Mouse (Mus musculus): Measurements from ENCODE around the gene Htr5b. TPM values are rescaled to one million over a fixed set of nuclear protein-coding genes. Genes with fewer than 3 reads are reported as not detected.
A peak's percentile ranks its signal among the peaks of the same experiment; 100 is the strongest.

Htr5b gene
- polyA plus RNA-seq, 1 experiment from 2014 or later, result 0.25 TPM

GRCm38 (mm10) chr1:121548667-121549066, 20.4 kb upstream of the Htr5b start:
- Histone ChIP-seq H3K9ac (ENCODE audit: low read depth, low read length) (no peak overlapping the region), H3K4me1 (ENCODE audit: control insufficient read depth, insufficient read depth, low read length) (no peaks in the 10 kb centered on the region), H3K27ac (replicated peaks; ENCODE audit: low read depth, low read length) (no peak overlapping the region), H3K9me3 (ENCODE audit: control insufficient read depth, low read length) (no peaks in the 10 kb centered on the region), H3K4me3 (ENCODE audit: low read depth, low read length) (no peak overlapping the region), H3K36me3 (ENCODE audit: control insufficient read depth, insufficient read depth, low read length) (peaks cover 27% of the 10 kb centered on the region), H3K27me3 (replicated peaks; ENCODE audit: control insufficient read depth, insufficient read depth, low read length) (no peaks in the 10 kb centered on the region), H3K4me2 (ENCODE audit: low read depth, low read length) (no peak overlapping the region)
- WGBS, result 90% methylated on average over 4 of the region's 4 CpGs
- ATAC-seq (ENCODE audit: low read depth), result no peak
- DNase-seq (ENCODE audit: low spot score), result no peak

- Histone ChIP-seq H3K9me3 (ENCODE audit: control insufficient read depth, low read length) (no peaks in the 10 kb centered on the region), H3K4me1 (ENCODE audit: control insufficient read depth, insufficient read depth, low read length) (no peaks in the 10 kb centered on the region), H3K9ac (ENCODE audit: low read depth, low read length) (no peak overlapping the region), H3K4me3 (ENCODE audit: low read depth, low read length) (no peak overlapping the region), H3K36me3 (ENCODE audit: control insufficient read depth, insufficient read depth, low read length) (peaks cover 13% of the 10 kb centered on the region), H3K27me3 (replicated peaks; ENCODE audit: control insufficient read depth, insufficient read depth, low read length) (no peaks in the 10 kb centered on the region), H3K4me2 (ENCODE audit: low read depth, low read length) (no peak overlapping the region), H3K27ac (replicated peaks; ENCODE audit: low read depth, low read length) (no peak overlapping the region)
- no peak for DNase-seq (ENCODE audit: low spot score)
- 77% methylated on average over 2 of the region's 2 CpGs for WGBS
- no peak for ATAC-seq (ENCODE audit: low read depth)
Observed at GRCm38 (mm10) chr1:121546844-121547243, 18.6 kb upstream of the Htr5b start.

- Histone ChIP-seq H3K4me1 (ENCODE audit: control insufficient read depth, insufficient read depth, low read length) (no peaks in the 10 kb centered on the region), H3K4me3 (ENCODE audit: low read depth, low read length) (no peak overlapping the region), H3K9me3 (ENCODE audit: control insufficient read depth, low read length) (no peaks in the 10 kb centered on the region), H3K27ac (replicated peaks; ENCODE audit: low read depth, low read length) (no peak overlapping the region), H3K36me3 (ENCODE audit: control insufficient read depth, insufficient read depth, low read length) (no peaks in the 10 kb centered on the region), H3K27me3 (replicated peaks; ENCODE audit: control insufficient read depth, insufficient read depth, low read length) (no peaks in the 10 kb centered on the region), H3K9ac (ENCODE audit: low read depth, low read length) (no peak overlapping the region), H3K4me2 (ENCODE audit: low read depth, low read length) (no peak overlapping the region)
- WGBS, result 82% methylated on average over 8 of the region's 8 CpGs
- ATAC-seq (ENCODE audit: low read depth) (no peak), DNase-seq (ENCODE audit: low spot score) (no peak)
Observed at GRCm38 (mm10) chr1:121540361-121540760, 12.1 kb upstream of the Htr5b start.

- H3K4me3 ChIP-seq (ENCODE audit: low read depth, low read length), result no peak overlapping the region
- H3K4me2 ChIP-seq (ENCODE audit: low read depth, low read length), result no peak overlapping the region
- H3K4me1 ChIP-seq (ENCODE audit: control insufficient read depth, insufficient read depth, low read length), result peaks cover 8% of the 10 kb centered on the region; the same call in 1 of the 2 replicates
- peaks cover 22% of the 10 kb centered on the region for H3K27me3 ChIP-seq (replicated peaks; ENCODE audit: control insufficient read depth, insufficient read depth, low read length)
- no peaks in the 10 kb centered on the region for H3K9me3 ChIP-seq (ENCODE audit: control insufficient read depth, low read length)
- DNase-seq (ENCODE audit: low spot score) (no peak), ATAC-seq (ENCODE audit: low read depth) (no peak)
- H3K27ac ChIP-seq (replicated peaks; ENCODE audit: low read depth, low read length), result no peak overlapping the region
- 73% methylated on average over 7 of the region's 7 CpGs for WGBS
- H3K36me3 ChIP-seq (ENCODE audit: control insufficient read depth, insufficient read depth, low read length), result no peaks in the 10 kb centered on the region
- H3K9ac ChIP-seq (ENCODE audit: low read depth, low read length), result no peak overlapping the region
Observed at GRCm38 (mm10) chr1:121531439-121531838, 3.2 kb upstream of the Htr5b start.

GRCm38 (mm10) chr1:121529286-121529685, 1.0 kb upstream of the Htr5b start:
- peaks cover 8% of the 10 kb centered on the region; the same call in 1 of the 2 replicates for H3K4me1 ChIP-seq (ENCODE audit: control insufficient read depth, insufficient read depth, low read length)
- H3K4me3 ChIP-seq (ENCODE audit: low read depth, low read length), result no peak overlapping the region

GRCm38 (mm10) chr1:121527600-121528398, 466 bp downstream of the Htr5b start:
- no peaks in the 10 kb centered on the region for H3K36me3 ChIP-seq (ENCODE audit: control insufficient read depth, insufficient read depth, low read length)
- peak overlapping the region; percentile 29 for H3K4me3 ChIP-seq (ENCODE audit: low read depth, low read length)
- H3K27ac ChIP-seq (replicated peaks; ENCODE audit: low read depth, low read length), result no peak overlapping the region
- 17% methylated on average over 53 of the region's 55 CpGs for WGBS
- no peak for DNase-seq (ENCODE audit: low spot score)
- ATAC-seq (ENCODE audit: low read depth), result 0 out of 2 replicates have a peak, but pooled peaks have one; percentile 34
- peak overlapping the region; percentile 58 for H3K4me2 ChIP-seq (ENCODE audit: low read depth, low read length)
- H3K27me3 ChIP-seq (replicated peaks; ENCODE audit: control insufficient read depth, insufficient read depth, low read length), result peaks cover 27% of the 10 kb centered on the region
- H3K9me3 ChIP-seq (ENCODE audit: control insufficient read depth, low read length), result no peaks in the 10 kb centered on the region
- H3K4me1 ChIP-seq (ENCODE audit: control insufficient read depth, insufficient read depth, low read length), result peaks cover 8% of the 10 kb centered on the region; the same call in 1 of the 2 replicates
- H3K9ac ChIP-seq (ENCODE audit: low read depth, low read length), result no peak overlapping the region; the same call in 1 of the 2 replicates

More at GRCm38 (mm10) chr1:121529286-121529685, 1.0 kb upstream of the Htr5b start:
- H3K4me2 ChIP-seq (ENCODE audit: low read depth, low read length), result no peak overlapping the region
- H3K36me3 ChIP-seq (ENCODE audit: control insufficient read depth, insufficient read depth, low read length), result no peaks in the 10 kb centered on the region
- no peaks in the 10 kb centered on the region for H3K9me3 ChIP-seq (ENCODE audit: control insufficient read depth, low read length)
- WGBS, result 85% methylated on average over 6 of the region's 6 CpGs
- H3K27me3 ChIP-seq (replicated peaks; ENCODE audit: control insufficient read depth, insufficient read depth, low read length), result peaks cover 27% of the 10 kb centered on the region
- no peak overlapping the region for H3K9ac ChIP-seq (ENCODE audit: low read depth, low read length)
- ATAC-seq (ENCODE audit: low read depth), result no peak
- no peak for DNase-seq (ENCODE audit: low spot score)
- H3K27ac ChIP-seq (replicated peaks; ENCODE audit: low read depth, low read length), result no peak overlapping the region

GRCm38 (mm10) chr1:121527061-121527460, 1.2 kb downstream of the Htr5b start:
- Histone ChIP-seq H3K27ac (replicated peaks; ENCODE audit: low read depth, low read length) (no peak overlapping the region), H3K36me3 (ENCODE audit: control insufficient read depth, insufficient read depth, low read length) (no peaks in the 10 kb centered on the region), H3K27me3 (replicated peaks; ENCODE audit: control insufficient read depth, insufficient read depth, low read length) (peaks cover 27% of the 10 kb centered on the region), H3K4me2 (ENCODE audit: low read depth, low read length) (peak overlapping the region; percentile 58), H3K4me1 (ENCODE audit: control insufficient read depth, insufficient read depth, low read length) (peaks cover 8% of the 10 kb centered on the region; the same call in 1 of the 2 replicates), H3K4me3 (ENCODE audit: low read depth, low read length) (peak overlapping the region; percentile 29), H3K9me3 (ENCODE audit: control insufficient read depth, low read length) (no peaks in the 10 kb centered on the region), H3K9ac (ENCODE audit: low read depth, low read length) (no peak overlapping the region)
- DNase-seq (ENCODE audit: low spot score) (no peak), ATAC-seq (ENCODE audit: low read depth) (no peak)
- WGBS, result 48% methylated on average over 17 of the region's 17 CpGs

- H3K36me3 ChIP-seq (ENCODE audit: control insufficient read depth, insufficient read depth, low read length), result no peaks in the 10 kb centered on the region
- no peak overlapping the region for H3K4me3 ChIP-seq (ENCODE audit: low read depth, low read length)
- 89% methylated on average over 1 of the region's 1 CpGs for WGBS
- no peak overlapping the region for H3K27ac ChIP-seq (replicated peaks; ENCODE audit: low read depth, low read length)
- DNase-seq (ENCODE audit: low spot score) (no peak), ATAC-seq (ENCODE audit: low read depth) (no peak)
- H3K4me1 ChIP-seq (ENCODE audit: control insufficient read depth, insufficient read depth, low read length), result no peaks in the 10 kb centered on the region
- H3K4me2 ChIP-seq (ENCODE audit: low read depth, low read length), result no peak overlapping the region
- no peaks in the 10 kb centered on the region for H3K9me3 ChIP-seq (ENCODE audit: control insufficient read depth, low read length)
- no peaks in the 10 kb centered on the region for H3K27me3 ChIP-seq (replicated peaks; ENCODE audit: control insufficient read depth, insufficient read depth, low read length)
- no peak overlapping the region for H3K9ac ChIP-seq (ENCODE audit: low read depth, low read length)
Observed at GRCm38 (mm10) chr1:121518609-121519008, 9.7 kb downstream of the Htr5b start.

GRCm38 (mm10) chr1:121511966-121512365, 16.3 kb downstream of the Htr5b start:
- Histone ChIP-seq H3K4me2 (ENCODE audit: low read depth, low read length) (no peak overlapping the region), H3K9me3 (ENCODE audit: control insufficient read depth, low read length) (no peaks in the 10 kb centered on the region), H3K4me1 (ENCODE audit: control insufficient read depth, insufficient read depth, low read length) (no peaks in the 10 kb centered on the region), H3K9ac (ENCODE audit: low read depth, low read length) (no peak overlapping the region), H3K27ac (replicated peaks; ENCODE audit: low read depth, low read length) (no peak overlapping the region), H3K4me3 (ENCODE audit: low read depth, low read length) (no peak overlapping the region), H3K27me3 (replicated peaks; ENCODE audit: control insufficient read depth, insufficient read depth, low read length) (no peaks in the 10 kb centered on the region), H3K36me3 (ENCODE audit: control insufficient read depth, insufficient read depth, low read length) (no peaks in the 10 kb centered on the region)
- no peak for ATAC-seq (ENCODE audit: low read depth)
- DNase-seq (ENCODE audit: low spot score), result no peak
- 83% methylated on average over 2 of the region's 2 CpGs for WGBS
